Mouse (Mus musculus) embryonic facial prominence, embryonic 12.5 days (tissue): ENCODE measurements around the gene Nudt3. TPM values are rescaled to one million over a fixed set of nuclear protein-coding genes. Genes with fewer than 3 reads are reported as not detected.
"Not testable (repeated sequence)": the region's sequence is repeated elsewhere in the genome, so short reads cannot be mapped to it uniquely, and the experiment has no call there.

ENCODE experiments used
- ATAC-seq: fragments of 200-750 bp; cut with Nextera tagmentation; 2 replicates; pipeline ENCODE4 v1.8.0; 2017; ENCODE audit not compliant: insufficient number of reproducible peaks, insufficient read depth, low FRiP score, low TSS enrichment
- H3K27ac ChIP-seq: fragments of 300-500 bp; sonication (generic); 2 replicates; pipeline ENCODE4 v1.5.1; 2016; ENCODE audit warnings: mild to moderate bottlenecking
- H3K27me3 ChIP-seq: fragments of 300-500 bp; sonication (generic); 2 replicates; pipeline ENCODE4 v1.6.1; 2016; ENCODE audit warnings: mild to moderate bottlenecking, moderate library complexity
- H3K36me3 ChIP-seq: fragments of 300-500 bp; sonication (generic); 2 replicates; pipeline ENCODE4 v1.6.1; 2016; ENCODE audit warnings: mild to moderate bottlenecking
- H3K4me1 ChIP-seq: fragments of 300-500 bp; sonication (generic); 2 replicates; pipeline ENCODE4 v1.6.1; 2016
- H3K4me2 ChIP-seq: fragments of 300-500 bp; sonication (generic); replicated peaks from 2 replicates; pipeline ENCODE4 v1.6.1; 2016; ENCODE audit warnings: mild to moderate bottlenecking, moderate library complexity
- H3K4me3 ChIP-seq: fragments of 300-500 bp; sonication (generic); 2 replicates; pipeline ENCODE4 v1.5.1; 2016; ENCODE audit warnings: mild to moderate bottlenecking
- H3K9ac ChIP-seq: fragments of 300-500 bp; sonication (generic); 2 replicates; pipeline ENCODE4 v1.6.1; 2016; ENCODE audit warnings: mild to moderate bottlenecking, moderate library complexity
- H3K9me3 ChIP-seq: fragments of 300-500 bp; sonication (generic); 2 replicates; pipeline ENCODE4 v1.6.1; 2016; ENCODE audit warnings: mild to moderate bottlenecking, moderate library complexity
- WGBS: fragments of 180-500 bp; shearing (Covaris S2); methylation state at CpG from one replicate; pipeline ENCODE4 v1.1.7; 2016; 5-methylcytosine and 5-hydroxymethylcytosine counted together
- polyA plus RNA-seq: library from polyadenylated mRNA; unstranded; fragments of >200 nt; fragmentation: Nextera tagmentation; extraction: Ambion mirVana; gene quantifications from 2 replicates; pipeline ENCODE4 v1.2.1, GENCODE M21; 2016

Nudt3 gene
- polyA plus RNA-seq, 1 experiment from 2014 or later, result 135 TPM

DNA sequence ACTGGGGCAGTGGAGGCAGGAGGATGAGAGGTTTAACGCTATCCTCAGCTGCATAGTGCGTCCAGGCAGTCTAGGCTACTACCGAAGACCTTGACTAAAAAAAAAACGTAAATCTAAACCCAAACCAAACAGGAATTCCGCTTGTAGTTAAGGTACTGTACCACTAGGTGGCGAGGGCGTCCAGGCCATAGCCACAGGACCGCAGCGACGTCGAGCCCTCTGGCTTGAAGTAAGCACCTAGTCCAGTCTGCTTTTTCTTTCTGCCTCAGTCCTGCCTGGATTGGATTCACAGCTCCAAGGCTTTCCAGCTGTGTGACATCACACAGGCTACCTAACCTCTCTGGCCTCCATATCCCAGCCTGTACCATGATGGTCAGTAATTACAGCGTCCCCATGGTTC, 26.9 kb upstream of the Nudt3 start:
- Histone ChIP-seq H3K4me2 (no peak overlapping the region), H3K27me3 (peaks cover 13% of the 10 kb centered on the region), H3K27ac (no peak overlapping the region), H3K9me3 (no peaks in the 10 kb centered on the region), H3K36me3 (no peaks in the 10 kb centered on the region), H3K4me1 (0 out of 2 replicates have a peak, but pooled peaks cover 5% of the 10 kb centered on the region), H3K9ac (no peak overlapping the region), H3K4me3 (no peak overlapping the region)
- ATAC-seq, result no peak
- WGBS, result 8% methylated on average over 12 of the region's 12 CpGs

DNA sequence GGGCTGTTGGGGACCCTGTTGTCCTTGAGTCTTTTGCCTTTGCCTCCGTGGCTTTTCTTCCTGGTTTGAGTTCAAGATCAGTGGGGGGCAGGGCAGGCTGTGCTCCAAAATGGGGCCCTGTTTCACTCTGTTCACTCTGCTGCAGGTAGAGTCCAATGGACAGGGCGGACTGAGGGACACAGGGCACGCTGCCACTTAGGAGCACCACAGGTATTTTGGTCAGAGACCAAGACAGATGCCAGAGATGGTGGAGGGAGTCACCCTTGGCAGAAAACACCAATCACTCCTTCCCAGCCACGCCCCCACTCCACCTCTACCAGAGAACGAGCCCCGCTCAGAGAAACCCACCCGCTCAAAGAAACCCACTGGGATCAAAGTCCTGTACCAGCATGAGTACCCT, 22.5 kb upstream of the Nudt3 start:
- no peak overlapping the region for H3K9ac ChIP-seq
- 48% methylated on average over 7 of the region's 7 CpGs for WGBS
- no peak for ATAC-seq
- no peaks in the 10 kb centered on the region for H3K27me3 ChIP-seq
- no peaks in the 10 kb centered on the region for H3K36me3 ChIP-seq
- no peak overlapping the region for H3K27ac ChIP-seq
- no peak overlapping the region for H3K4me3 ChIP-seq
- no peaks in the 10 kb centered on the region for H3K9me3 ChIP-seq
- peaks cover 10% of the 10 kb centered on the region; the same call in 1 of the 2 replicates for H3K4me1 ChIP-seq
- H3K4me2 ChIP-seq, result no peak overlapping the region

DNA sequence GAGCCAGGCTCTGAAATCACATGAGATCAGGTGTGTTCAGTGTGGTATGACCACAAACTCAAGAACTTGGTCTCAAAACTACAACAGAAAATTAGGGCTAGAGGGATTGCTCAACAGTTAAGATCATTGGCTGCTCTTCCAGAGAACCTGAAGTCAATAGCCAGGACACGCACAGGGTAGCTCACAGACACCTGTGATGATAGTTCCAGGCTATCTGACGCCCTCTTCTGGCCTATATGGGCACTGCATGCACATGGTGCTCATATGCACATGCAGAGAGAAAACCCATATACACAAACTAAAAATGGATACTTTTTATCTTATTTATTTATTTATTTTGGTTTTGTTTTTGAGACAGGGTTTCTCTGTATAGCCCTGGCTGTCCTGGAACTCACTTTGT, 21.3 kb upstream of the Nudt3 start:
- ATAC-seq, result no peak
- Histone ChIP-seq H3K36me3 (no peaks in the 10 kb centered on the region), H3K4me2 (no peak overlapping the region), H3K9me3 (no peaks in the 10 kb centered on the region), H3K9ac (no peak overlapping the region), H3K4me1 (peaks cover 10% of the 10 kb centered on the region; the same call in 1 of the 2 replicates), H3K4me3 (no peak overlapping the region), H3K27ac (no peak overlapping the region), H3K27me3 (no peaks in the 10 kb centered on the region)
- 32% methylated on average over 2 of the region's 2 CpGs for WGBS

DNA sequence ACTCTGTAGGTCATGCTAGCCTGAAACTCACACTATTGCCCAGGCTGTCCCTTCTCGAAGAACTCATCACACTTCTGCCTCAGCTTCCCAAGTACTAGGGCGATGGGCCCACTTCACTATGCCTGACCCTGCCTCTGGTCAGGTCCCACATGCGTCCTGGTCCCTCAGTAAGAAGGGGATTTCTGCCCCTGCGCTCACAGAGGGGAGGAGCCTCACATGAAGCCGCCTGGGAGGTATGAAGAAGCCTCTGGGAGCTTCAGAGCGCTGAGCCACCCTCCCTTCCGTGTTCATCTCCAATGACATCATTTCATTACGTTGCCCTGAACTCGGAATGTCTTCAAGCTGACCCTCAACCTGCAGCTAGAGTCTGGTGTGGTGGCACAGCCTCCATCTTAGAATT, 20.5 kb upstream of the Nudt3 start:
- H3K4me3 ChIP-seq, result no peak overlapping the region
- ATAC-seq, result no peak
- H3K36me3 ChIP-seq, result no peaks in the 10 kb centered on the region
- H3K9me3 ChIP-seq, result no peaks in the 10 kb centered on the region
- no peak overlapping the region for H3K4me2 ChIP-seq
- H3K27me3 ChIP-seq, result no peaks in the 10 kb centered on the region
- WGBS, result 74% methylated on average over 9 of the region's 9 CpGs
- peaks cover 10% of the 10 kb centered on the region; the same call in 1 of the 2 replicates for H3K4me1 ChIP-seq
- no peak overlapping the region for H3K9ac ChIP-seq
- H3K27ac ChIP-seq, result no peak overlapping the region

DNA sequence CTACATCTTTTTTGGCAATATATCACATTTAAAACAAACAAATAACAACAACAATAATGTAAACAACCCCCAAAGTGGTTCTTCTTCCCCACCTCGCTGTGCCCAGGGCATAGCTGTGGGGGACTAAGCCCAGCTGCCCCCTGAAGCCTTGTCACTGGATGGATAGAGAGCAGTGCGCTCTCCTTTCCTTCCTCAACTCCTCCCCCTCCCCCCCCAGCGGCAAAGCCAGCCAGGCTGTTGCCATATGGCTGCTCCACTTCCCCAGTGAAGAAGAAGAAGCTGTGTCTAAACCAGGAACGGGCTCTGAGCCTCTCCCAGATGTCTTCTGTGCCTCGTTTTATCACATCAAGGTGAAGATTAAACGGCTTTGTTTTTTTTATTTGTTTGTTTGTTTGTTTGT, 19.8 kb upstream of the Nudt3 start:
- no peak overlapping the region for H3K4me2 ChIP-seq
- H3K27me3 ChIP-seq, result no peaks in the 10 kb centered on the region

DNA sequence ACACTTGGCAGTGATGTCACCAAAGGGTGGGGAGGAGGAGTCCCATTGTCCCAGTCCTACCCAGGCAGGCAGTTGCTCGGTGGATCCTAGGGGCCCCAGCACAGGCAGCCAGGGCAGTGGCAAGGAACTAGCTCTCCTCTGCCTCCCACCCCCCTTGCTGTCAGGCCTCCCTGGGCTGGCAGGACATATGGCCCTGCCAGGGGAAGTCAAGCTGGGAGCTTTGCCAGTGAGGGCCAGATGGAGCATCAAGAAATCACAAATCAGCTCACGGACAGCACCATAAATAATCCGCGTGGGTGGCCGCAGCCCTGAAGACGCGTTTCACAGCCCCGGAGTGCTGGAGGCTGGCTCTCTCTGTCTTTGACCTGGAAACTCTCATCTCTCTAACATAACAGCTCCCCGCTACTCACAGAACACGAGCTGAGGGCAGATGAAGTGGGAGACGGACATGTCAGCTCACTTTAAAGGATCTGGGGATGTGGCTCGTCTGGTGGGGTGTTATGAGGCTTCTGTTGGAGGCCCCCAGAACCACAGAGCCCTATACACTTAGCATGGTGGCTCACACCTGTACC, 19.3 kb upstream of the Nudt3 start:
- peak overlapping the region; percentile 46; the same call in 1 of the 2 replicates for H3K27ac ChIP-seq
- no peak overlapping the region for H3K4me3 ChIP-seq
- WGBS, result 32% methylated on average over 12 of the region's 12 CpGs
- H3K4me2 ChIP-seq, result no peak overlapping the region
- no peaks in the 10 kb centered on the region for H3K9me3 ChIP-seq
- peaks cover 10% of the 10 kb centered on the region; the same call in 1 of the 2 replicates for H3K4me1 ChIP-seq
- no peak overlapping the region for H3K9ac ChIP-seq
- no peak for ATAC-seq
- H3K36me3 ChIP-seq, result no peaks in the 10 kb centered on the region
- H3K27me3 ChIP-seq, result no peaks in the 10 kb centered on the region

More for the DNA sequence above, 19.8 kb upstream of the Nudt3 start:
- 43% methylated on average over 6 of the region's 6 CpGs for WGBS
- no peak for ATAC-seq
- Histone ChIP-seq H3K9ac (no peak overlapping the region), H3K36me3 (no peaks in the 10 kb centered on the region), H3K4me3 (no peak overlapping the region), H3K9me3 (no peaks in the 10 kb centered on the region), H3K27ac (0 out of 2 replicates have a peak overlapping the region, but pooled peaks have one; percentile 46), H3K4me1 (peaks cover 10% of the 10 kb centered on the region; the same call in 1 of the 2 replicates)

DNA sequence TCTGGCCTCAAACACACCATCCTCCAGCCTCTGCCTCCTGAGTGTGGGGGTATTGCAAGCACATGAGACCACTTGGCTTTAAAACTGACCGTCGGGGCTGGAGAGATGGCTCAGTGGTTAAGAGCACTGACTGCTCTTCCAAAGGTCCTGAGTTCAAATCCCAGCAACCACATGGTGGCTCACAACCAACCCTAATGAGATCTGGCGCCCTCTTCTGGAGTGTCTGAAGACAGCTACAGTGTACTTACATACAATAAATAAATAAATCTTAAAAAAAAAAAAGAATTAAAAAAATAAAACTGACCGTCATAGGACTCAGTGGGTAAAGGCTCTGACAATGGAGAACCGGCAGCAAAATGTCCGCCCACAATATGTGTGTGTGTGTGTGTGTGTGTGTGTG, 16.6 kb upstream of the Nudt3 start:
- peaks cover 20% of the 10 kb centered on the region for H3K4me1 ChIP-seq
- H3K4me3 ChIP-seq, H3K27ac ChIP-seq, H3K36me3 ChIP-seq, H3K9me3 ChIP-seq, H3K4me2 ChIP-seq, H3K27me3 ChIP-seq, ATAC-seq, H3K9ac ChIP-seq: not testable (repeated sequence)
- WGBS, result 93% methylated on average over 6 of the region's 6 CpGs

DNA sequence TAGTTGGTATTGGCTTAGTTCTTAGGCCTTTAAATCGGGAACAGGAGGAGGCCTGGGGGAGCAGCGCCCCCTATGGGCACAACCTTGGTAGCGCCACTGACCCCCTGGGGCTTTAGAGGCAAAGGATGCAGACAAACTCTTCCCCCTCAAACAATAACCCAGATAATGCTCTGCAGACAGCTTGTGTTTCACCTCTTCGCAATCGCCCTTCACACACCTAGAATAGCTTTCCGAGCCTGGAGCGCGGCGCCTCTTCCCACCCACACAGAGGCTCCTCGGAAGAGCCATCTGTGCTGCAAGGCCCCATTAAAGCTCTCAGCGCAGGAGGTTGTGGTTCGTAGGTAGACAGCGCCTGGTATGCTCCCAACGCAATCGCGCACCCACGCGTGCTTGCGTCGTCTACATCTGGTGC, 15.6 kb upstream of the Nudt3 start:
- ATAC-seq, result no peak
- Histone ChIP-seq H3K9me3 (no peaks in the 10 kb centered on the region), H3K27me3 (no peaks in the 10 kb centered on the region), H3K4me2 (no peak overlapping the region), H3K4me1 (peaks cover 21% of the 10 kb centered on the region), H3K36me3 (0 out of 2 replicates have a peak, but pooled peaks cover 3% of the 10 kb centered on the region), H3K4me3 (no peak overlapping the region), H3K9ac (no peak overlapping the region), H3K27ac (no peak overlapping the region)
- WGBS, result 83% methylated on average over 20 of the region's 20 CpGs

DNA sequence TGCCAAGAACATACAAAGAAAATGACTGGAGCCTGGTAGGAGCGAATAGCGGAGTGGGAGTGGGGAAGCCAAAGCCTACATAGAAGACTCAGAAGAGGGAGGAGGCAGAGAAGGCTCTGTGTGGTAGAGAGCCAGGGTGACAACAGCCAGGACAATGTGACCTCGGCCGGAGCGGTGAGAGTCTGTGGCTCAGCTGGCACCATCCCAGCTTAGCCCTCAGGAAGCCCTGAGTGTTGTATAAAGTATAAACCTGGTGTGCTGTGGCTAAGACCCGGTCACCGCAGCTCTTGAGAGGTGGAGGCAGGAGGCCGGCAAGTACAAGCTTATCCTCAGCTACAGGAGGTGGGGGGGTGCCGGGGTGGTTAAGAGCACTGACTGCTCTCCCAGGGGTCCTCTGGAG, 14.0 kb upstream of the Nudt3 start:
- H3K9ac ChIP-seq, result no peak overlapping the region
- H3K4me3 ChIP-seq, result no peak overlapping the region
- no peak for ATAC-seq
- WGBS, result 58% methylated on average over 9 of the region's 9 CpGs
- no peaks in the 10 kb centered on the region for H3K27me3 ChIP-seq
- H3K4me2 ChIP-seq, result no peak overlapping the region
- no peaks in the 10 kb centered on the region for H3K9me3 ChIP-seq
- H3K36me3 ChIP-seq, result peaks cover 19% of the 10 kb centered on the region
- H3K4me1 ChIP-seq, result peaks cover 21% of the 10 kb centered on the region
- no peak overlapping the region for H3K27ac ChIP-seq

DNA sequence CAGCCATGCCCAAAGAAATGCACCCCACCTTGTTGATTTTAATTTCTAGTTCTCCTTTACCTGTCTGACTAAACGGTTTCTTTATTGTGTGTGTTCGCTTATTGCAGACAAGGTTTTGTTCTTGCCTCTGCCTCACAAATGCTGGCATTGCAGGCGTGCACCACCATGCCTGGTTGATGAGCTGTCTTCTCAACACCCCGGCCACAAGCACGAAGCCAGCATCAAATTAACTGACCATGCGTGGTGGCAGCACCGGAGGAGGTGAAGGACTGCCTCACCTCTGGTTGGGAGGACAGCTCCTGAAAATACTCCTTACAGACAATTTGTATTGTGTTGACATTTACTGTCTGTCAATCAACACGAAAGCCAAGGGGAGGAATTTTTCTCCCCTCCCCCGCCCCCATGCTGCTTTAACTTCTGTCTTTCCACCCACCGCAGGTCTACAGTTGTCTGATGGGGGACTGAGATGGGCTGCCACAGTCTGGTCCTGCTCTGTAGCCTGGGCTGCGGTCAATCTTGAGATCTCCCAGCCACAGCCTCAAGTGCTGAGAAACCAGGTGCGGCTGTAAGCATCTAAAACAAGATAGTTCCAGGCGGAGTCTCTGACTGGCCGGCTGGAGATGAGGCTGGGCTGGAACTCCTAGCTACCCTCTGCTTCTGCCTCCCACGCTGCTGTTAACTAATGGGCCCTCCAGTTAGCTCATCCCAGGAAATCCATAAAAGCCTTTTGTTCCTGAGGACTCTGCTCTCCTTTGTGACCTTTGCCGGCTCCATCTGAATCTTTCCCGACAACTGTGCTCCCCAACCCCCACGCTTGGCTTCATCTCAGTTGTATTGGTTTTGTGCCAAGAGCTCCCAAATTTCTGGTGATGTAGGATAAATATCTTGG, 13.1 kb upstream of the Nudt3 start, which contains the start of gene Rps10:
Rps10 (minus strand) TSS at position 538 of the 889 bp plus-strand sequence.
- no peak for ATAC-seq
- peak within 1 kb of the TSS; percentile 96 for H3K4me3 ChIP-seq
- H3K9ac ChIP-seq, result peak within 1 kb of the TSS; percentile 28; the same call in 1 of the 2 replicates
- H3K4me2 ChIP-seq, result peak within 1 kb of the TSS; percentile 92
- 43% methylated on average over 18 of the region's 18 CpGs for WGBS
- peaks cover 28% of the 10 kb centered on the region for H3K36me3 ChIP-seq
- H3K27me3 ChIP-seq, result no peaks in the 10 kb centered on the region
- H3K4me1 ChIP-seq, result peaks cover 26% of the 10 kb centered on the region
- no peaks in the 10 kb centered on the region for H3K9me3 ChIP-seq
- H3K27ac ChIP-seq, result peak within 1 kb of the TSS; percentile 95

DNA sequence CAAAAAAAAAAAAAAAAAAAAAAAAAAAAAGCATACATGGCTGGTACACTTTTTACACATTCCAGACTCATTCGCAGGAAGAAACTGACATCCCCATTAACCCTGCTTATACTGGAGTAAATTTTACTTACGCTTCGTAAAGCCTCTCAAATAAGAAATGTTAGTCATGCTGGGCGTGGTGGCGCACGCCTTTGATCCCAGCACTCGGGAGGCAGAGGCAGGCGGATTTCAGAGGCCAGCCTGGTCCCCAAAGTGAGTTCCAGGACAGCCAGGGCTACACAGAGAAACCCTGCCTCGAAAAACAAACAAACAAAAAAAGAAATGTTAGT, 12.2 kb upstream of the Nudt3 start:
- not testable (repeated sequence) for H3K9me3 ChIP-seq, ATAC-seq, H3K27me3 ChIP-seq
- Histone ChIP-seq H3K4me3 (peak overlapping the region; percentile 96), H3K4me1 (peaks cover 26% of the 10 kb centered on the region), H3K36me3 (peaks cover 37% of the 10 kb centered on the region), H3K4me2 (peak overlapping the region; percentile 92), H3K27ac (peak overlapping the region; percentile 95), H3K9ac (peak overlapping the region; percentile 96)
- 43% methylated on average over 9 of the region's 9 CpGs for WGBS
